Mouse (Mus musculus) layer of hippocampus, adult 2 months (tissue): ENCODE measurements around the gene Prune2. TPM values are rescaled to one million over a fixed set of nuclear protein-coding genes. Genes with fewer than 3 reads are reported as not detected.

Source experiments
- DNase-seq, 2 experiments: peaks; one replicate each; pipeline ENCODE4 v3.0.0; 2022; ENCODE audit warnings: low spot score in 2 of 2
- H3K27ac ChIP-seq: fragments of 200-600 bp; 2 replicates; pipeline ENCODE4 v1.8.1; 2022
- H3K4me3 ChIP-seq: fragments of 200-600 bp; 2 replicates; pipeline ENCODE4 v1.8.1; 2022; ENCODE audit warnings: mild to moderate bottlenecking
- CTCF ChIP-seq: fragments of 200-600 bp; conservative IDR thresholded peaks from 2 replicates; pipeline ENCODE4 v1.8.1; 2022; ENCODE audit warnings: antibody characterized with exemption, mild to moderate bottlenecking, moderate library complexity
- total RNA-seq, 2 experiments: library from RNA; stranded (reverse); gene quantifications; 2 replicates each; pipeline ENCODE4 v1.2.3; 2021

The Prune2 gene
- total RNA-seq, 2 experiments from 2014 or later: 73.5 to 73.9 TPM

- TF ChIP-seq CTCF: no peak
Observed at GRCm38 (mm10) chr19:16963178-16963577, 7.3 kb downstream of the Prune2 start.

GRCm38 (mm10) chr19:16968768-16969167 lies 12.8 kb downstream of the Prune2 start:
- H3K4me3 ChIP-seq: no peak overlapping the region
- no peak for TF ChIP-seq CTCF
- H3K27ac ChIP-seq: no peak overlapping the region
- no peak for DNase-seq

More at GRCm38 (mm10) chr19:16963178-16963577, 7.3 kb downstream of the Prune2 start:
- no peak for DNase-seq
- Histone ChIP-seq H3K4me3 (no peak overlapping the region), H3K27ac (no peak overlapping the region)

GRCm38 (mm10) chr19:16970612-16971011 lies 14.7 kb downstream of the Prune2 start:
- Histone ChIP-seq H3K27ac (no peak overlapping the region), H3K4me3 (no peak overlapping the region)
- no peak for TF ChIP-seq CTCF

GRCm38 (mm10) chr19:16978910-16979309 lies 23.0 kb downstream of the Prune2 start:
- no peak overlapping the region for H3K27ac ChIP-seq
- H3K4me3 ChIP-seq: no peak overlapping the region
- no peak for TF ChIP-seq CTCF
- no peak for DNase-seq

More at GRCm38 (mm10) chr19:16970612-16971011, 14.7 kb downstream of the Prune2 start:
- no peak for DNase-seq

- TF ChIP-seq CTCF: no peak
- Histone ChIP-seq H3K27ac (no peak overlapping the region), H3K4me3 (no peak overlapping the region)
- DNase-seq: no peak
Observed at GRCm38 (mm10) chr19:16981743-16982142, 25.8 kb downstream of the Prune2 start.

- H3K4me3 ChIP-seq: no peak overlapping the region
Observed at GRCm38 (mm10) chr19:16984897-16985296, 29.0 kb downstream of the Prune2 start.

GRCm38 (mm10) chr19:16987984-16988383 lies 32.1 kb downstream of the Prune2 start:
- no peak overlapping the region for H3K27ac ChIP-seq
- no peak for DNase-seq
- no peak for TF ChIP-seq CTCF
- no peak overlapping the region for H3K4me3 ChIP-seq

More at GRCm38 (mm10) chr19:16984897-16985296, 29.0 kb downstream of the Prune2 start:
- H3K27ac ChIP-seq: no peak overlapping the region
- DNase-seq: peak; percentile 4 to 39
- peak; percentile 74 for TF ChIP-seq CTCF

- TF ChIP-seq CTCF: no peak
- H3K4me3 ChIP-seq: no peak overlapping the region
- H3K27ac ChIP-seq: no peak overlapping the region
- no peak for DNase-seq
Observed at GRCm38 (mm10) chr19:16992151-16992550, 36.2 kb downstream of the Prune2 start.

GRCm38 (mm10) chr19:16994260-16994659 lies 38.3 kb downstream of the Prune2 start:
- TF ChIP-seq CTCF: no peak
- Histone ChIP-seq H3K4me3 (no peak overlapping the region), H3K27ac (no peak overlapping the region)
- DNase-seq: no peak

GRCm38 (mm10) chr19:16997915-16998314 lies 42.0 kb downstream of the Prune2 start:
- no peak overlapping the region for H3K27ac ChIP-seq
- TF ChIP-seq CTCF: no peak

GRCm38 (mm10) chr19:17006220-17006907 lies 50.4 kb downstream of the Prune2 start:
- Histone ChIP-seq H3K27ac (no peak overlapping the region), H3K4me3 (no peak overlapping the region)
- TF ChIP-seq CTCF: no peak
- DNase-seq: no peak

More at GRCm38 (mm10) chr19:16997915-16998314, 42.0 kb downstream of the Prune2 start:
- no peak overlapping the region for H3K4me3 ChIP-seq
- no peak for DNase-seq

GRCm38 (mm10) chr19:17011261-17011995 lies 55.5 kb downstream of the Prune2 start:
- H3K4me3 ChIP-seq: no peak overlapping the region
- no peak overlapping the region for H3K27ac ChIP-seq
- no peak for TF ChIP-seq CTCF
- DNase-seq: peak; percentile 23 to 27

GRCm38 (mm10) chr19:17013085-17013484 lies 57.2 kb downstream of the Prune2 start:
- TF ChIP-seq CTCF: no peak
- no peak for DNase-seq
- Histone ChIP-seq H3K4me3 (no peak overlapping the region), H3K27ac (no peak overlapping the region)
